Mouse (Mus musculus) embryonic fibroblast, embryonic 13.5 days (primary cell): ENCODE results near the gene Gm10985.

Experiments used
- CTCF ChIP-seq: IDR thresholded peaks from 2 replicates; pipeline ENCODE4 v1.5.1; 2011; ENCODE audit warnings: mild to moderate bottlenecking, control low read depth, low read length, moderate library complexity, borderline replicate concordance; ENCODE audit not compliant: insufficient read depth
- POLR2A ChIP-seq: IDR thresholded peaks from 2 replicates; pipeline ENCODE4 v1.6.1; 2011; ENCODE audit warnings: low read depth, mild to moderate bottlenecking, control low read depth, low read length, moderate library complexity

- TF ChIP-seq POLR2A (no peak), CTCF (no peak)
These were observed 46.0 kb downstream of the Gm10985 start for GRCm38 (mm10) chr3:53890619-53891540.
